Mouse (Mus musculus) stomach, embryonic 14.5 days (tissue): ENCODE results near the gene Ddx19a. TPM values are rescaled to one million over a fixed set of nuclear protein-coding genes. Genes with fewer than 3 reads are reported as not detected.
"Not testable (repeated sequence)": the region's sequence is repeated elsewhere in the genome, so short reads cannot be mapped to it uniquely, and the experiment has no call there.

Experiments used
- ATAC-seq: fragments of 200-750 bp; cut with Nextera tagmentation; 2 replicates; pipeline ENCODE4 v1.8.0; 2017; ENCODE audit warnings: low read depth, moderate TSS enrichment; ENCODE audit not compliant: insufficient number of reproducible peaks, insufficient read depth, low FRiP score
- H3K27ac ChIP-seq: fragments of 300-500 bp; sonication (generic); 2 replicates; pipeline ENCODE4 v1.5.1; 2014; ENCODE audit warnings: mild to moderate bottlenecking, low read length, moderate library complexity, mixed read lengths
- H3K27me3 ChIP-seq: fragments of 300-500 bp; sonication (generic); 2 replicates; pipeline ENCODE4 v1.6.1; 2014; ENCODE audit warnings: low read length, control low read depth, mixed read lengths; ENCODE audit not compliant: control insufficient read depth, insufficient read depth
- H3K36me3 ChIP-seq: fragments of 300-500 bp; sonication (generic); 2 replicates; pipeline ENCODE4 v1.6.1; 2014; ENCODE audit warnings: mild to moderate bottlenecking, control low read depth, low read length, moderate library complexity, mixed read lengths; ENCODE audit not compliant: control insufficient read depth, insufficient read depth
- H3K4me1 ChIP-seq: fragments of 300-500 bp; sonication (generic); 2 replicates; pipeline ENCODE4 v1.6.1; 2014; ENCODE audit warnings: low read length, control low read depth, mixed read lengths; ENCODE audit not compliant: control insufficient read depth, insufficient read depth
- H3K4me2 ChIP-seq: fragments of 300-500 bp; sonication (generic); replicated peaks from 2 replicates; pipeline ENCODE4 v1.6.1; 2014; ENCODE audit warnings: low read depth, low read length, control low read depth
- H3K4me3 ChIP-seq: fragments of 300-500 bp; sonication (generic); 2 replicates; pipeline ENCODE4 v1.5.1; 2014; ENCODE audit warnings: low read depth, low read length, control low read depth
- H3K9ac ChIP-seq: fragments of 300-500 bp; sonication (generic); replicated peaks from 2 replicates; pipeline ENCODE4 v1.6.1; 2014; ENCODE audit warnings: low read depth, mild to moderate bottlenecking, control low read depth, low read length, moderate library complexity, mixed read lengths
- H3K9me3 ChIP-seq: fragments of 300-500 bp; sonication (generic); 2 replicates; pipeline ENCODE4 v1.6.1; 2016; ENCODE audit warnings: low read depth, low read length, control low read depth; ENCODE audit not compliant: control insufficient read depth
- WGBS: fragments of 180-500 bp; shearing (Covaris S2); extraction: QIAGEN DNeasy Blood & Tissue Kit; methylation state at CpG from one replicate; pipeline ENCODE4 v1.1.7; 2014; 5-methylcytosine and 5-hydroxymethylcytosine counted together
- polyA plus RNA-seq: library from polyadenylated mRNA; unstranded; fragments of >200 nt; fragmentation: Nextera tagmentation; extraction: Ambion mirVana; gene quantifications from 2 replicates; pipeline ENCODE4 v1.2.1, GENCODE M21; 2014

Gene Ddx19a
- polyA plus RNA-seq, 1 experiment from 2014 or later: 18.4 TPM

DNA sequence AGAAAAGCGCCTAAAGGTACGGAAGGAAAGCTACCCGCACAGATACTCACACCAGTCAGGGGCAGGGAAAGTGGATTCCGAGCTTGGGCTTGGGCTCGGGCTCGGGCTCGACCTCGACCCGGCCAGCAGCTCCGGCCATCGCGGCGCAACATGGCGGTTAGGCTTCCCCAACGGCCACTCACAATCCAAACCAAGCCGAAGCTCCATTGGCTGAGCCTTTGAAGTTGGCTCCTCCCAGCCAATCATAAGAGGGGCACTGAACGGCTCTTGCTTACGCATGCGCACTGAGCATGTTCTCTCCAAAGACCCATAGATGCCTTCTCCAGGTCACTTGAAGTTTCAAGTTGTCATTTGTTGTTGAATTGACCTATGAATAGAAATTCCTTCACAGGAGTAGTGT, 34.0 kb upstream of the Ddx19a start, which contains the start of gene Ddx19b:
Gene Ddx19b, minus strand, starts transcription at position 180 of the 400 bp plus-strand sequence.
- Histone ChIP-seq H3K4me1 (peaks cover 6% of the 10 kb centered on the region; the same call in 1 of the 2 replicates), H3K9me3 (no peaks in the 10 kb centered on the region), H3K4me2 (no peak within 1 kb of the TSS), H3K27ac (no peak within 1 kb of the TSS), H3K9ac (no peak within 1 kb of the TSS), H3K36me3 (no peaks in the 10 kb centered on the region; the same call in 1 of the 2 replicates), H3K4me3 (no peak within 1 kb of the TSS), H3K27me3 (no peaks in the 10 kb centered on the region)
- WGBS: 94% methylated on average over 19 of the region's 19 CpGs
- ATAC-seq: no peak

DNA sequence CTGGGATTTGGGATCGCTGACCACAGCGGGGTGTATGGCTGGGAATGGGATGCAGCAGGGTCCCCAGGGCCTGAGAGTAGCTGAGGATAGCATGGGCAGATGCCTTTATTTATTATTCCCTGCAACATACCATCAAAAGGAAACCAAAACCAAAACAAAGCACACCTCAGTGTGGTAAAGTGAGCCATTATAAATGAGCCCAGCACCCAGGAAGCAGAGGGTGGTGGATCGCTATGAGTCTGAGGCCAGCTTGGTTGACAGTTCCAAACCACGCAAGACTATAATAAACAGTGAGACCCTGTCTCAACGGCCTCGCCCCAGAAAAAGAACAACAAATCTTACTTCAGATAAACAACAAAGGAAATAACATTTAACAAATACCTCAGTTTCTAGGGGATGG, 32.4 kb upstream of the Ddx19a start:
- H3K36me3 ChIP-seq: no peaks in the 10 kb centered on the region
- H3K27me3 ChIP-seq: no peaks in the 10 kb centered on the region
- H3K4me2 ChIP-seq: no peak overlapping the region
- H3K9me3 ChIP-seq: no peaks in the 10 kb centered on the region
- WGBS: 75% methylated on average over 6 of the region's 6 CpGs
- no peak overlapping the region for H3K27ac ChIP-seq
- no peak overlapping the region for H3K4me3 ChIP-seq
- no peak for ATAC-seq
- no peak overlapping the region for H3K9ac ChIP-seq
- peaks cover 2% of the 10 kb centered on the region; the same call in 1 of the 2 replicates for H3K4me1 ChIP-seq

DNA sequence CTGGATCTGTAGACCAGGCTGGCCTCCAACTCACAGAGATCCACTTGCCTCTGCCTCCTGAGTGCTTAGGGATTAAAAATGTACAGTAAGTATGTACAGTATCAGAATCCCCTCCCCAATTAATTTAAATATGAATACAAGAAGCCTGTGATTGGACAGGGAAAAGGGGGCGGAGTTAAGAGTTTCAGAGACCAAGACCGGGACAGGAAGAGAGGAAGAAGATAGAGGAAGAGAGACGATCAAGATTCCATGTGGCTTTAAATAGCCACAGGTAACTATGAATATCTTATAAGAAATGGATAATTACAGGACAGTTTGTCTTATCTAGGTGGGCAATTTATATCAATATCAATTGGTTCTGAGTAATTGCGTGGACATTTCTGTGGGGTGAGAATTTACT, 32.0 kb upstream of the Ddx19a start:
- 53% methylated on average over 4 of the region's 4 CpGs for WGBS
- no peak overlapping the region for H3K9ac ChIP-seq
- no peak for ATAC-seq
- H3K9me3 ChIP-seq: no peaks in the 10 kb centered on the region
- no peak overlapping the region for H3K4me2 ChIP-seq
- H3K4me1 ChIP-seq: no peaks in the 10 kb centered on the region
- H3K27ac ChIP-seq: no peak overlapping the region
- no peaks in the 10 kb centered on the region for H3K36me3 ChIP-seq
- no peaks in the 10 kb centered on the region for H3K27me3 ChIP-seq
- no peak overlapping the region for H3K4me3 ChIP-seq

DNA sequence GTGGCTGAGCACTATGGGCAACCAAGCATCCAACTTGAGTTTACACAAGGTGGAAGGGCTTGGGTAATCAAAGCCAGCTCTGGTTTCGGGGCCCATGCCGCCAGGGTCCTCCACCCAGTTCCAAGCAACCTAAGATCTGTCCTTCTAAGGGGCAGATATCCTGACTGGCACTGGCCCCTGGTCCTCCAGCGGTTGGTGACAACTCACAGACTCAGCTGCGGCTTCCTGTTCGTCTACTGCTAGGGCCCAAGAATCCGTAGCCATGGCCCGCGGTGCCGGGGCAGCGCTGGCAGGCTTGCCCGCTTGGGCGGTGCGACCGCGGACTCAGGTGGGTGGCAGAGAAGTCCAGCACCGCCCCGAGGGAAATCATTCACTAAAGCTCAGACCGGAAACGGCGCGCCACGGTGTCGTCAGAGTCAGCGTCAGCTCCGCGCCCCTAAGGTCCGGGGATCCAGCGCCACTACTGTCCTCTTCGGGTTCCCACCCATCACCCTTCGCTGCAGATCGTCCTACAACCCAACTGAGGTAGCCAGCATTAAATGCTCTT, 29.9 kb upstream of the Ddx19a start:
- under 1% methylated on average over 31 of the region's 31 CpGs for WGBS
- Histone ChIP-seq H3K9ac (peak overlapping the region; percentile 54), H3K4me1 (no peaks in the 10 kb centered on the region), H3K36me3 (no peaks in the 10 kb centered on the region), H3K4me3 (peak overlapping the region; percentile 65), H3K4me2 (peak overlapping the region; percentile 82), H3K27me3 (no peaks in the 10 kb centered on the region), H3K27ac (peak overlapping the region; percentile 58), H3K9me3 (no peaks in the 10 kb centered on the region)
- peak; percentile 96 for ATAC-seq

DNA sequence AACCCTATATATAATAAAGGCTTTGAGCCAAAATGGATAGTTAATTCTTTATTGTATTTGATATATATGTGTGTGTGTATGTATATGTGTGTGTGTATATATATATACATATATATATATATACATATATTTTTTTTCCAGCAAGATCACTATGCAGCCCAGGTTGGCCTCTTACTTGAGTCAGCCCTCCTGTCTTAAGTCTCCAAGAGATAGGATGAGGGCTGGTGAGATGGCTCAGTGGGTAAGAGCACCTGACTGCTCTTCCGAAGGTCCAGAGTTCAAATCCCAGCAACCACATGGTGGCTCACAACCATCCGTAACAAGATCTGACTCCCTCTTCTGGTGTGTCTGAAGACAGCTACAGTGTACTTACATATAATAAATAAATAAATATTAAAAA, 29.0 kb upstream of the Ddx19a start:
- not testable (repeated sequence) for H3K27ac ChIP-seq, H3K4me3 ChIP-seq, ATAC-seq, H3K4me1 ChIP-seq, H3K9me3 ChIP-seq, H3K4me2 ChIP-seq, H3K9ac ChIP-seq, H3K27me3 ChIP-seq, H3K36me3 ChIP-seq
- 90% methylated on average over 1 of the region's 2 CpGs for WGBS

DNA sequence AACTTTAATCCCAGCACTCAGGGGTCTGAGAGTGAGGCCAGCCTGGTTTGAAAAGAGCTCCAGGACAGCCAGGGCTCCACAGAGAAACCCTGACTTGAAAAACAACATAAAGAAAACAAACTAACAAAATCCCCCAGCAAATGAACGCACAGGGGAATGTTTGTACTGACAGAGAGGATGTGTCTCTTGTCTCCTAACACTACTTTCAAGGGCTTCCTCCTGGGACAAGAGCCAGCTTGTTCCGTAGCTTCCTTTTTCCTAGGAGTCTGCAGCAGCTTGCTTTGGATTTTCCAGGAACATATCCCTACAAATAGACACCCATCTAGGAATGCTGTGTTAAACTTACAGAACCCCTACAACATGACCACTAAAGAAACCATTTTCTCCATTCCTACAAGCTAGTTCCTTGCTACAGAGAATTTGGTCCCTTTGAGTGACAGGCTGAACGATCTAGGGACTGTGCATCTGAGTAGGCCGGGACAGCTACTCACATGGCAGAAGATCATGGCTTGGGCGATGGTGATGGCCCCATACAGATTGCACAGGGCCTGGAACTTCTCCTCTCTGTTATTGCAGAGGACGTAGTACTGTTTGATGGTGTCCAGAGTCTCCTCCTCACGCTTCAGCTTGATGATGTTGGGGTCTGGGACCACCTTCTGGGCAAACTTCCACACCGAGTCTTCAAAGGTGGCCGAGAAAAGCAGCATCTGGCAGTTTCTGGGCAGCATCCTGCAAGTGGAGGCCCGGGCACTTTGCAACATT, 12.8 kb upstream of the Ddx19a start:
- H3K9ac ChIP-seq, H3K4me3 ChIP-seq, H3K27ac ChIP-seq, H3K4me2 ChIP-seq, ATAC-seq, H3K4me1 ChIP-seq, H3K27me3 ChIP-seq, H3K9me3 ChIP-seq: not testable (repeated sequence)
- 91% methylated on average over 8 of the region's 10 CpGs for WGBS
- H3K36me3 ChIP-seq: peaks cover 12% of the 10 kb centered on the region; the same call in 1 of the 2 replicates

DNA sequence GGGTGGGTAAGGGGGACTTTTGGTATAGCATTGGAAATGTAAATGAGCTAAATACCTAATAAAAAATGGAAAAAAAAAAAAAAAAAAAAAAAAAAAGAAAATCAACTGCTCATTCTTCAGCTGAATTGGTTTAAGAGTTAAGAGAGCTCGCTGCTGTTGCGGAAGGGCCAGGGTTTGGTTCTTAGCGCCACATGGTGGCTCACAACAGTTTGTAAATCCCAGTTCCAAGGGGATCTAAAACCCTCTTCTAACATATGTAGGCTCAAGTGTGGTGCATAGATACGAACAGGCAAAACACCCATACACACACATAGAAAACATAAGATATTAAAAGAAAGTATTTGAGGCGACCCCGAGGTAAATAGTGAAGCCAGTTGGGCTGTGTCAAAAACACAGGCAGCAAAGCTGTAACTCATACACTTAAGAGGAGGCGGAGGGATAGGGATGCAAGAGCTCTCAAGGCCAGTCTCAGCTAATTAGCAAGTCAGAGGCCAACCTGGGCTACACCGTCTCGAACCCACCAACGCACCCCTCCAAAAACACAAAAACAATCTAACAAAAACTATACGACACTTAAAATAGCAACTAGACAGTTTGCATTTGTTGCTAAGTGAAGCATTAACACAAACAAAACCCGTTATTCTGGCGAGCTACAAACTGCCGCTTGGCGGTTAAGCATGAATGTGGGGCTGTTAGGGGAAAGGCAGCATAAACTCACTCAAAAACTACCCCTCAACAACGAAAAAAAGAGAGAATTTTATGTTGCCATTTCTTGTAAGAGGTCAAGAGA, 764 bp downstream of the Ddx19a start:
- 33% methylated on average over 16 of the region's 16 CpGs for WGBS
- Histone ChIP-seq H3K27me3 (no peaks in the 10 kb centered on the region), H3K9ac (peak overlapping the region; percentile 75), H3K27ac (peak overlapping the region; percentile 78; the same call in 1 of the 2 replicates), H3K4me3 (peak overlapping the region; percentile 90), H3K9me3 (no peaks in the 10 kb centered on the region), H3K36me3 (peaks cover 13% of the 10 kb centered on the region), H3K4me2 (peak overlapping the region; percentile 78), H3K4me1 (0 out of 2 replicates have a peak, but pooled peaks cover 4% of the 10 kb centered on the region)
- ATAC-seq: no peak

DNA sequence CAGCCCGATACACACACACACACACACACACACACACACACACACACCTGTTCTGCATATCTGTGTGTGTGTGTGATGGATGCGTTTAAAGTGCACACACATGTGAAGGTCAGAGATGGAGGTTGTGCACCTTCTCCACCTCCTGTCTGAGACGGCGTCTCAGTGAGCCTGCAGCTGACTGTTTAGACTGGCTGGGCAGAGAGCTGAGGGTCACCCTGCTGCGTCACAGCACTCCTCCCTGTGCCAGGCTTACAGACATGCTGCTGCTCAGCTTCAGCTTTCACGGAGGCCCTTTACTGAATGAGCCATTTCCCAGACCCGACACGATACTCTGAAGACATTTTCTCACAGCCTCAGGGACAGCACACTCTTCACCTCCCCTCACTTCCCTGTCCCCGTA, 7.6 kb downstream of the Ddx19a start:
- WGBS: 93% methylated on average over 9 of the region's 9 CpGs
- H3K4me1 ChIP-seq: no peaks in the 10 kb centered on the region
- H3K4me2 ChIP-seq: no peak overlapping the region
- H3K9ac ChIP-seq: no peak overlapping the region
- H3K27me3 ChIP-seq: no peaks in the 10 kb centered on the region
- H3K9me3 ChIP-seq: no peaks in the 10 kb centered on the region
- H3K4me3 ChIP-seq: no peak overlapping the region
- no peak for ATAC-seq
- H3K27ac ChIP-seq: no peak overlapping the region
- peaks cover 64% of the 10 kb centered on the region for H3K36me3 ChIP-seq
